Mouse (Mus musculus): ENCODE measurements around the gene Prkd3. TPM values are rescaled to one million over a fixed set of nuclear protein-coding genes. Genes with fewer than 3 reads are reported as not detected.
A peak's percentile ranks its signal among the peaks of the same experiment; 100 is the strongest.

The Prkd3 gene
- total RNA-seq, 2 experiments from 2014 or later, result 49.8 to 52.7 TPM

GRCm38 (mm10) chr17:78942579-78942978, 78.0 kb downstream of the Prkd3 start:
- ATAC-seq (replicated peaks; ENCODE audit: poor library complexity, severe bottlenecking), result no peak

GRCm38 (mm10) chr17:78938927-78939326, 81.7 kb downstream of the Prkd3 start:
- ATAC-seq (replicated peaks; ENCODE audit: poor library complexity, severe bottlenecking), result peak; percentile 68

GRCm38 (mm10) chr17:78937229-78937853, 83.3 kb downstream of the Prkd3 start:
- ATAC-seq (replicated peaks; ENCODE audit: poor library complexity, severe bottlenecking), result no peak

GRCm38 (mm10) chr17:78936466-78937228, 84.0 kb downstream of the Prkd3 start, which contains the start of the genes Cebpz and Ndufaf7:
Gene Cebpz (minus strand): TSS chr17:78937066.
Gene Ndufaf7 (plus strand): TSS chr17:78937136.
- peak; percentile 89 for ATAC-seq (replicated peaks; ENCODE audit: poor library complexity, severe bottlenecking)

- no peak for ATAC-seq (replicated peaks; ENCODE audit: poor library complexity, severe bottlenecking)
These were observed 84.8 kb downstream of the Prkd3 start for GRCm38 (mm10) chr17:78935857-78936256.

GRCm38 (mm10) chr17:78917696-78918095, 102.9 kb downstream of the Prkd3 start:
- ATAC-seq (replicated peaks; ENCODE audit: poor library complexity, severe bottlenecking), result peak; percentile 40

GRCm38 (mm10) chr17:78916899-78917298, 103.7 kb downstream of the Prkd3 start:
- ATAC-seq (replicated peaks; ENCODE audit: poor library complexity, severe bottlenecking), result no peak

GRCm38 (mm10) chr17:78916369-78916813, 104.2 kb downstream of the Prkd3 start, which contains the start of gene Cebpzos:
Gene Cebpzos (plus strand): TSS chr17:78916500.
- peak; percentile 93 for ATAC-seq (replicated peaks; ENCODE audit: poor library complexity, severe bottlenecking)

GRCm38 (mm10) chr17:78915772-78916171, 104.8 kb downstream of the Prkd3 start:
- no peak for ATAC-seq (replicated peaks; ENCODE audit: poor library complexity, severe bottlenecking)

GRCm38 (mm10) chr17:78913921-78914320, 106.7 kb downstream of the Prkd3 start:
- ATAC-seq (replicated peaks; ENCODE audit: poor library complexity, severe bottlenecking), result no peak

GRCm38 (mm10) chr17:78912861-78913281, 107.7 kb downstream of the Prkd3 start:
- no peak for ATAC-seq (replicated peaks; ENCODE audit: poor library complexity, severe bottlenecking)

GRCm38 (mm10) chr17:78909374-78909773, 111.2 kb downstream of the Prkd3 start:
- ATAC-seq (replicated peaks; ENCODE audit: poor library complexity, severe bottlenecking), result no peak

GRCm38 (mm10) chr17:78906892-78907291, 113.7 kb downstream of the Prkd3 start, which contains the start of gene Sult6b1:
Gene Sult6b1 (minus strand): TSS chr17:78906992.
- no peak for ATAC-seq (replicated peaks; ENCODE audit: poor library complexity, severe bottlenecking)

- peak; percentile 97 for ATAC-seq (replicated peaks; ENCODE audit: poor library complexity, severe bottlenecking)
These were observed 117.5 kb downstream of the Prkd3 start for GRCm38 (mm10) chr17:78903158-78903557.

Other genes with a start within 250 kb of the Prkd3 start
- 20.3 and 21.0 TPM in 2 replicates for gene Heatr5b, start 185.5 kb downstream of the Prkd3 start, total RNA-seq (2014; fragmentation: Nextera tagmentation)
- gene Heatr5b, start 185.5 kb downstream of the Prkd3 start, total RNA-seq (2017), result 16.0 and 19.7 TPM in 2 replicates
- 11.1 and 12.5 TPM in 2 replicates for gene Gpatch11, start 185.2 kb downstream of the Prkd3 start, total RNA-seq (2014; fragmentation: Nextera tagmentation)
- 17.7 and 25.9 TPM in 2 replicates for gene Gpatch11, start 185.2 kb downstream of the Prkd3 start, total RNA-seq (2017)
- 22.9 and 31.6 TPM in 2 replicates for gene Eif2ak2, start 138.2 kb downstream of the Prkd3 start, total RNA-seq (2014; fragmentation: Nextera tagmentation)
- gene Eif2ak2, start 138.2 kb downstream of the Prkd3 start, total RNA-seq (2017), result 33.2 and 44.3 TPM in 2 replicates
- gene Sult6b1, start 113.8 kb downstream of the Prkd3 start, total RNA-seq (2014; fragmentation: Nextera tagmentation), result not detected in 2 replicates
- not detected in 2 replicates for gene Sult6b1, start 113.8 kb downstream of the Prkd3 start, total RNA-seq (2017)
- gene Cebpzos, start 104.3 kb downstream of the Prkd3 start, total RNA-seq (2014; fragmentation: Nextera tagmentation), result 31.0 and 34.8 TPM in 2 replicates
- 53.7 and 66.1 TPM in 2 replicates for gene Cebpzos, start 104.3 kb downstream of the Prkd3 start, total RNA-seq (2017)
- 61.6 and 62.4 TPM in 2 replicates for gene Cebpz, start 83.8 kb downstream of the Prkd3 start, total RNA-seq (2014; fragmentation: Nextera tagmentation)
- gene Cebpz, start 83.8 kb downstream of the Prkd3 start, total RNA-seq (2017), result 124 and 206 TPM in 2 replicates
- gene Ndufaf7, start 83.7 kb downstream of the Prkd3 start, total RNA-seq (2014; fragmentation: Nextera tagmentation), result 47.9 and 49.7 TPM in 2 replicates
- gene Ndufaf7, start 83.7 kb downstream of the Prkd3 start, total RNA-seq (2017), result 25.9 and 34.5 TPM in 2 replicates
- gene Qpct, start 31.1 kb upstream of the Prkd3 start, total RNA-seq (2014; fragmentation: Nextera tagmentation), result 1.1 and 4.3 TPM in 2 replicates
- 0.21 and 1.6 TPM in 2 replicates for gene Qpct, start 31.1 kb upstream of the Prkd3 start, total RNA-seq (2017)

Data from granulocyte monocyte progenitor cell, adult 5-6 weeks (primary cell).